17 mouse cellular contexts compared by ENCODE assay signal in genomic region chr6:82083655-82084054, GRCm38 (mm10). TPM values are rescaled to one million over a fixed set of nuclear protein-coding genes. Genes with fewer than 3 reads are reported as not detected.
A peak's percentile ranks its signal among the peaks of the same experiment; 100 is the strongest.
DNase-seq lines count a peak whose midpoint lies in the region; ATAC-seq lines count a peak whose summit lies in the region.
"Had no signal": no experiment of that assay in that cellular context is flagged by ENCODE, and none has a peak within 500 bp of the region (broad histone marks: within the 10 kb centered on the region; RNA-seq: fewer than 3 reads in every experiment).

No protein-coding gene starts in this region.

- WGBS in heart, embryonic 14.5 days: 59% methylated on average over 6 of the region's 6 CpGs
- WGBS in limb, embryonic 12.5 days: 80% methylated on average over 6 of the region's 6 CpGs
- 87% methylated on average over 6 of the region's 6 CpGs for WGBS in limb, embryonic 10.5 days
- WGBS in limb, embryonic 15.5 days: 82% methylated on average over 6 of the region's 6 CpGs

- intact Hi-C loops in heart, postnatal 25 days (cut with DNase I): loop anchor here (5.0 kb wide), 1 partner anchor 36 kb away; no protein-coding TSS in a partner anchor

- peak overlapping the region; percentile 48 to 71; a peak in 3 of 4 replicates for H3K27ac ChIP-seq in heart, embryonic 14.5 days (replicated peaks in 1 of 2; ENCODE audit: control insufficient read depth in 1 of 2, insufficient read depth in 1 of 2, low read depth in 2 of 2, low read length in 2 of 2)
- 0 out of 2 replicates have a peak overlapping the region, but pooled peaks have one; percentile 29 for H3K27ac ChIP-seq in limb, embryonic 12.5 days
- H3K27ac ChIP-seq in limb, embryonic 10.5 days: no peak overlapping the region
- peak overlapping the region; percentile 51 for H3K27ac ChIP-seq in limb, embryonic 15.5 days
- H3K27ac ChIP-seq: forebrain, embryonic 10.5 days; hindbrain, embryonic 12.5 days; liver, embryonic 14.5 days had no signal

- peak; percentile 50 to 61 for DNase-seq in cerebellum, postnatal 10 days
- DNase-seq in cerebellum, adult 11 months: no peak
- no peak for DNase-seq in heart, postnatal 25 days (ENCODE audit: low spot score)
- no peak for DNase-seq in limb, embryonic 10.5 days (ENCODE audit: low spot score)
- DNase-seq in thymus, postnatal 14 days: no peak
- DNase-seq: gastrocnemius, postnatal 36 days; layer of hippocampus, postnatal 36 days; left cerebral cortex, postnatal 4 days; right cerebral cortex, postnatal 14 days had no signal

- H3K4me3 ChIP-seq in heart, embryonic 14.5 days (ENCODE audit: control insufficient read depth in 1 of 2, insufficient read depth in 1 of 2, low read depth in 1 of 2, low read length in 2 of 2): no peak overlapping the region
- H3K4me3 ChIP-seq in limb, embryonic 12.5 days (replicated peaks): no peak overlapping the region
- H3K4me3 ChIP-seq in limb, embryonic 10.5 days: no peak overlapping the region
- no peak overlapping the region for H3K4me3 ChIP-seq in limb, embryonic 15.5 days
- H3K4me3 ChIP-seq: forebrain, embryonic 10.5 days; hindbrain, embryonic 12.5 days had no signal

- no peaks in the 10 kb centered on the region for H3K27me3 ChIP-seq in heart, embryonic 14.5 days (ENCODE audit: control insufficient read depth, insufficient read depth, low read length)
- no peaks in the 10 kb centered on the region for H3K27me3 ChIP-seq in limb, embryonic 12.5 days
- H3K27me3 ChIP-seq in limb, embryonic 10.5 days (ENCODE audit: low read depth, poor library complexity, severe bottlenecking): no peaks in the 10 kb centered on the region
- H3K27me3 ChIP-seq in limb, embryonic 15.5 days: no peaks in the 10 kb centered on the region
- H3K27me3 ChIP-seq: hindbrain, embryonic 12.5 days had no signal

- H3K4me2 ChIP-seq in heart, embryonic 14.5 days (ENCODE audit: low read length): no peak overlapping the region
- no peak overlapping the region for H3K4me2 ChIP-seq in limb, embryonic 12.5 days
- no peak overlapping the region for H3K4me2 ChIP-seq in limb, embryonic 15.5 days
- H3K4me2 ChIP-seq: hindbrain, embryonic 12.5 days had no signal

- no peaks in the 10 kb centered on the region for H3K4me1 ChIP-seq in heart, embryonic 14.5 days (ENCODE audit: control insufficient read depth in 2 of 2, insufficient read depth in 2 of 2, low read length in 2 of 2)
- H3K4me1 ChIP-seq in limb, embryonic 12.5 days (replicated peaks): no peaks in the 10 kb centered on the region
- H3K4me1 ChIP-seq in limb, embryonic 10.5 days: no peaks in the 10 kb centered on the region
- no peaks in the 10 kb centered on the region for H3K4me1 ChIP-seq in limb, embryonic 15.5 days
- H3K4me1 ChIP-seq: forebrain, embryonic 10.5 days; hindbrain, embryonic 12.5 days had no signal

- peaks cover 5% of the 10 kb centered on the region for H3K9me3 ChIP-seq in heart, embryonic 14.5 days (ENCODE audit: control insufficient read depth, low read length)
- H3K9me3 ChIP-seq in limb, embryonic 12.5 days: peaks cover 7% of the 10 kb centered on the region; the same call in 1 of the 2 replicates
- no peaks in the 10 kb centered on the region for H3K9me3 ChIP-seq in limb, embryonic 10.5 days (replicated peaks)
- H3K9me3 ChIP-seq in limb, embryonic 15.5 days: no peaks in the 10 kb centered on the region

- H3K36me3 ChIP-seq in heart, embryonic 14.5 days (ENCODE audit: control insufficient read depth, insufficient read depth, low read length): no peaks in the 10 kb centered on the region
- H3K36me3 ChIP-seq in limb, embryonic 12.5 days: peaks cover 45% of the 10 kb centered on the region
- 0 out of 2 replicates have a peak, but pooled peaks cover 4% of the 10 kb centered on the region for H3K36me3 ChIP-seq in limb, embryonic 10.5 days
- H3K36me3 ChIP-seq in limb, embryonic 15.5 days: peaks cover 15% of the 10 kb centered on the region
- H3K36me3 ChIP-seq: forebrain, embryonic 10.5 days; hindbrain, embryonic 12.5 days had no signal

- ATAC-seq in heart, embryonic 14.5 days (ENCODE audit: insufficient number of reproducible peaks, insufficient read depth, low FRiP score, low read depth): no peak
- no peak for ATAC-seq in limb, embryonic 12.5 days (ENCODE audit: insufficient number of reproducible peaks, insufficient read depth, low FRiP score, low TSS enrichment, low read depth)
- no peak for ATAC-seq in limb, embryonic 15.5 days (ENCODE audit: insufficient number of reproducible peaks, low FRiP score, low TSS enrichment, low read depth)
- ATAC-seq: activated CD4-positive, CD25-positive, alpha-beta regulatory T cell, adult 4 months had no signal

- no peak overlapping the region for H3K9ac ChIP-seq in heart, embryonic 14.5 days (ENCODE audit: low read length)
- H3K9ac ChIP-seq in limb, embryonic 12.5 days (replicated peaks): no peak overlapping the region
- H3K9ac ChIP-seq in limb, embryonic 15.5 days: no peak overlapping the region
- H3K9ac ChIP-seq: hindbrain, embryonic 12.5 days; liver, embryonic 14.5 days had no signal

RNA-seq across cellular contexts. Expression of gene Eva1a, which starts 42.8 kb away (rescaled TPM):
- polyA plus RNA-seq in heart, embryonic 14.5 days (2014; fragmentation: Nextera tagmentation; extraction: Ambion mirVana): 5.7 and 6.0 TPM in 2 replicates
- 1 to 10 TPM; 1.9 to 2.9 TPM for total RNA-seq in heart, postnatal 25 days (2021)
- 30.6 and 32.4 TPM in 2 replicates for polyA plus RNA-seq in limb, embryonic 12.5 days (2016; fragmentation: Nextera tagmentation; extraction: Ambion mirVana)
- 6.3 and 11.9 TPM in 2 replicates for polyA plus RNA-seq in limb, embryonic 10.5 days (2016; fragmentation: Nextera tagmentation; extraction: Ambion mirVana)
- polyA plus RNA-seq in limb, embryonic 15.5 days (2015; fragmentation: Nextera tagmentation; extraction: Ambion mirVana): 27.2 and 28.9 TPM in 2 replicates
- total RNA-seq: megakaryocyte, adult 5-6 weeks had no signal
- polyA plus RNA-seq: activated CD4-positive, CD25-positive, alpha-beta regulatory T cell, adult 4 months had no signal

Comparison
In these comparisons a context has a peak if more than half of its experiments do, and no peak if none do; other contexts are left out.
1. DNase-seq: peak in cerebellum, postnatal 10 days (2 of 2); none in cerebellum, adult 11 months (single experiment), heart, postnatal 25 days (single experiment), limb, embryonic 10.5 days (single experiment) and thymus, postnatal 14 days (single experiment).